Mouse (Mus musculus) liver, embryonic 14.5 days (tissue): ENCODE measurements around the gene Tex2. TPM values are rescaled to one million over a fixed set of nuclear protein-coding genes. Genes with fewer than 3 reads are reported as not detected.

ENCODE experiments used
- ATAC-seq: fragments of 200-750 bp; cut with Nextera tagmentation; 2 replicates; pipeline ENCODE4 v1.8.0; 2017; ENCODE audit warnings: moderate number of reproducible peaks, mild to moderate bottlenecking, moderate library complexity; ENCODE audit not compliant: insufficient read depth
- DNase-seq, 3 experiments: peaks; one replicate each; pipeline ENCODE4 v3.0.0-alpha.2; 2012 to 2013; ENCODE audit warnings: low read depth in 3 of 3, low spot score in 3 of 3
- H3K27ac ChIP-seq: fragments of 300-500 bp; sonication (generic); 2 replicates; pipeline ENCODE4 v1.5.1; 2014; ENCODE audit warnings: moderate library complexity, mild to moderate bottlenecking, control low read depth, inconsistent platforms
- H3K27me3 ChIP-seq: fragments of 300-500 bp; sonication (generic); 2 replicates; pipeline ENCODE4 v1.6.1; 2014; ENCODE audit warnings: mild to moderate bottlenecking, low read length, moderate library complexity; ENCODE audit not compliant: control insufficient read depth, insufficient read depth
- H3K36me3 ChIP-seq: fragments of 300-500 bp; sonication (generic); replicated peaks from 2 replicates; pipeline ENCODE4 v1.6.1; 2014; ENCODE audit warnings: low read depth; ENCODE audit not compliant: control insufficient read depth, insufficient read depth
- H3K4me1 ChIP-seq, 2 experiments: fragments of 200-500 bp in 1 of 2; fragments of 300-500 bp in 1 of 2; sonication (generic) in 1 of 2; replicated peaks; 2 replicates each; pipeline ENCODE4 v1.6.1; 2012 to 2014; ENCODE audit warnings: antibody characterized with exemption in 1 of 2, inconsistent platforms in 1 of 2, low read length in 1 of 2; ENCODE audit not compliant: control insufficient read depth in 2 of 2, insufficient read depth in 2 of 2
- H3K4me2 ChIP-seq: fragments of 300-500 bp; sonication (generic); 2 replicates; pipeline ENCODE4 v1.6.1; 2014; ENCODE audit warnings: low read depth, mild to moderate bottlenecking, control low read depth, moderate library complexity
- H3K4me3 ChIP-seq, 2 experiments: fragments of 200-500 bp in 1 of 2; fragments of 300-500 bp in 1 of 2; sonication (generic) in 1 of 2; 2 replicates each; pipeline ENCODE4 v1.5.1; 2012 to 2014; ENCODE audit warnings: low read depth in 2 of 2, low read length in 2 of 2, mild to moderate bottlenecking in 2 of 2, control low read depth in 1 of 2, inconsistent platforms in 1 of 2, moderate library complexity in 1 of 2; ENCODE audit not compliant: insufficient read depth in 1 of 2
- H3K9ac ChIP-seq: fragments of 300-500 bp; sonication (generic); replicated peaks from 2 replicates; pipeline ENCODE4 v1.6.1; 2014; ENCODE audit warnings: mild to moderate bottlenecking, control low read depth, moderate library complexity
- H3K9me3 ChIP-seq: fragments of 300-500 bp; sonication (generic); 2 replicates; pipeline ENCODE4 v1.6.1; 2016; ENCODE audit warnings: low read length, mixed read lengths; ENCODE audit not compliant: control insufficient read depth
- CTCF ChIP-seq: IDR thresholded peaks from 2 replicates; pipeline ENCODE4 v1.5.1; 2016; ENCODE audit warnings: antibody characterized with exemption, low read depth, control low read depth
- EP300 ChIP-seq: IDR thresholded peaks from 2 replicates; pipeline ENCODE4 v1.6.1; 2016; ENCODE audit warnings: antibody characterized with exemption, low read depth
- WGBS: fragments of 180-500 bp; shearing (Covaris S2); extraction: QIAGEN DNeasy Blood & Tissue Kit; methylation state at CpG from one replicate; pipeline ENCODE4 v1.1.7; 2014; ENCODE audit not compliant: insufficient replicate concordance; 5-methylcytosine and 5-hydroxymethylcytosine counted together
- polyA plus RNA-seq, 2 experiments: library from polyadenylated mRNA; depleted of rRNA in 1 of 2; stranded (reverse) in 1 of 2; unstranded in 1 of 2; fragments of >200 nt; fragmentation: Nextera tagmentation in 1 of 2; extraction: Ambion mirVana in 1 of 2; gene quantifications; 2 replicates each; pipeline versions ENCODE4 v1.2.1 to v1.2.3; 2012 to 2014

Gene Tex2
- polyA plus RNA-seq, 2 experiments = 5.9 to 7.9 TPM

DNA sequence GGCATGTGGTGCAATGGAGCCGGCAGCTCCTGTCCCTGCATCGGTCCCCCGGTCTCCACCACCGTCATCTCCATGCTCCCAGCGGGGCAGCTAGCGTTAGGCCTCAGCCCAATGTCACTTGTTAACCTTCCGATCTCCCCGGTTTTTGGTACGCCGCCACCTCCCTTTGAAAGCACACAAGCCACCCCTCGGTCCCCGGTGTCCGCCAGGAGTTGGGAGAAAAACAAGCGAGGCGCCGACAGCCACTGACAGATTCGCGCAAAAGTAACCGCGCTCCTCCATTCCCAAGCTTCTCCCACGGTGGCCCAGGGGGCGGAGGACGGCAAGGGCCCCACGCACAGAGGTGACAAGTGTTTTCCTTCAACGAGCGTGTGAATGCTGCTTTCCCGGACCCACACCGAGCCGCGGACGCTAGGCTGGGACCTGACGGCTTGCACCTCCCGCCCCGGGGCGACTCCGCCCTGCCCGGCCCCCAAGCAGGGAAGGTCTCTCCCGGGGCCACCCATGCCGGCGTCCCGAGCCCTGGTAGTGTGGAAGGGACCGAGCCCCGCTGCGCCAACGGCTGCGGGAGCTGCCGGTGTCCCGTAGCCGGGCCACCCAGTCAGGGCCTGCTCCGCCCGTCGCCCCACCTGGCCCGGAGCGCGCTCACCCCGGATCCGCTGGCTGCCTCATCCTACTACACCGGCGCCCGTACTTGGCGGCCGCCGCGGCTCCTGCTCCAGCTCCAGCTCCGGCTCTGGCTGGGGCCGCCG is 838 bp downstream of the Tex2 start:
- no peak for TF ChIP-seq CTCF
- TF ChIP-seq EP300 = no peak
- WGBS = under 1% methylated on average over 62 of the region's 67 CpGs
- H3K27ac ChIP-seq = peak overlapping the region; percentile 80
- H3K4me3 ChIP-seq = peak overlapping the region; percentile 80 to 86
- H3K4me1 ChIP-seq = peaks cover 9 to 19% of the 10 kb centered on the region in 2 experiments
- H3K36me3 ChIP-seq = no peaks in the 10 kb centered on the region
- peak overlapping the region; percentile 86 for H3K4me2 ChIP-seq
- DNase-seq (peak; percentile 43 to 56 (median 46)), ATAC-seq (peak; percentile 84)
- no peaks in the 10 kb centered on the region for H3K9me3 ChIP-seq
- no peaks in the 10 kb centered on the region for H3K27me3 ChIP-seq
- H3K9ac ChIP-seq = peak overlapping the region; percentile 88

DNA sequence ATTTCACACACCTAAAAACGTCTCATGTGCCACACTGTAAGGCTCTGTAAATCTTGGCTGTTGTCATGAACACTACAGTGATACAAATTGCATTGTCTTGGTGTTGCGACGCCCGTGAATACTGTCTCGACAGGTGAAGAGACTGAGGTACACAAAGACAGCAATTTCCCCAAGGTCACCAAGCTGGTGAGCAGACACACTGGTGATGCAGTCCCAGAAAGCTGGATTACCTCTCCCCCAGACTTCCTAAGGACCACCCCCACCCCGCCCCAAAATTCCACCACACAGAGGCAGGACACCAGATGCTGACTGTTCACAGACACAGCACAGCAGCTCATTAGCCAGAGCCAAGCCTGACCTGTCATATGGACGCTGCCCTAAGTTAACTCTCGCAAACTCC is 3.5 kb downstream of the Tex2 start:
- H3K36me3 ChIP-seq = no peaks in the 10 kb centered on the region
- WGBS = 72% methylated on average over 8 of the region's 8 CpGs

DNA sequence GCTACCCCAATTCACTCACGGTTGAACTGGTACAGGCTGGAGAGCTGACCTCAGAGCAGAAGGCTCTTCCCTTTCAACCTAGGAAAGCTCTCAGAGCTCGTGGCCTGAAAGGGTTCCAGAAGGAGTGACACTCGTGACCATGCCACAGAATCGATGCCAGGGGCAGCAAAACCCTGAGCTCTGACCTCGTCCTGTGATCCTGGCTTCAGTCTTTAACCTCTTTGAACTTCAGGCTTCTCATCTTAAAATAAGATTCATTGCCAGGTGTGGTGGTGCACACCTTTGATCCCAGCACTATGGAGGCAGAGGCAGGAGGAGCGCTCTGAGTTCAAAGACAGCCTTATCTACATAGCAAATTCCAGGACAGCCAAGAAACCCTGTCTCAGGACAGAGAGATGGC is 5.9 kb downstream of the Tex2 start:
- H3K4me2 ChIP-seq = no peak overlapping the region
- ATAC-seq = no peak
- 0 out of 2 replicates have a peak, but pooled peaks cover 3% of the 10 kb centered on the region for H3K36me3 ChIP-seq
- TF ChIP-seq EP300 (no peak), CTCF (no peak)
- no peaks in the 10 kb centered on the region for H3K27me3 ChIP-seq
- no peak overlapping the region for H3K4me3 ChIP-seq
- H3K9ac ChIP-seq = no peak overlapping the region
- no peak overlapping the region for H3K27ac ChIP-seq
- H3K9me3 ChIP-seq = no peaks in the 10 kb centered on the region
- H3K4me1 ChIP-seq = peaks cover 4 to 15% of the 10 kb centered on the region in 2 experiments
- 70% methylated on average over 6 of the region's 6 CpGs for WGBS
- no peak for DNase-seq

More for the DNA sequence above, 3.5 kb downstream of the Tex2 start:
- H3K4me1 ChIP-seq = peaks cover 9 to 19% of the 10 kb centered on the region in 2 experiments
- no peak overlapping the region for H3K27ac ChIP-seq
- H3K9ac ChIP-seq = no peak overlapping the region
- H3K9me3 ChIP-seq = no peaks in the 10 kb centered on the region
- no peak for ATAC-seq
- no peak overlapping the region for H3K4me3 ChIP-seq
- H3K27me3 ChIP-seq = no peaks in the 10 kb centered on the region
- no peak for DNase-seq
- H3K4me2 ChIP-seq = no peak overlapping the region
- TF ChIP-seq EP300 = no peak
- no peak for TF ChIP-seq CTCF

DNA sequence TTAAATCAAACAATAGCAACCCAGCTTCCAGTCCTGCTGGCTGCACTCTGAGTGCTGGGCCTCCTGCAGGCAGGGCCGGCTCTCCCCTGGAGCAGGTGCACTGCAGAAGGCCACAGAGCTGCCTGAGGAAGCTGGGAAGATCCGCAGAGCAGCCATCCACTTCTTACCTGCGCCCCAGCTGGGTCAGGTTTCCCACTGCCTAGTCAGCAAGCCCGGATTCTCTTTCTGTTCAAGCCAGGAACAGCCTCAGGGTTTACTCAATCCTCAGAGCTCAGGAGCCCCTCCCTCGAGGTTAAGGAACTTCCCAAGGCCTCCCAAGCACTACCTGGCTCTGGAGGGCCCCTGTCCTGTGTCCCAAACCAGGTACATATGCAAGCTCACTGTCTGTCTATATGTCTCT is 7.2 kb downstream of the Tex2 start:
- 0 out of 2 replicates have a peak, but pooled peaks cover 3% of the 10 kb centered on the region for H3K36me3 ChIP-seq
- H3K4me2 ChIP-seq = no peak overlapping the region
- TF ChIP-seq CTCF (no peak), EP300 (no peak)
- peaks cover 0 to 8% of the 10 kb centered on the region in 2 experiments; a peak in 2 of 4 replicates for H3K4me1 ChIP-seq
- DNase-seq = no peak
- 73% methylated on average over 5 of the region's 5 CpGs for WGBS
- no peaks in the 10 kb centered on the region for H3K27me3 ChIP-seq
- H3K9ac ChIP-seq = no peak overlapping the region
- no peaks in the 10 kb centered on the region for H3K9me3 ChIP-seq
- no peak overlapping the region for H3K4me3 ChIP-seq
- no peak for ATAC-seq
- H3K27ac ChIP-seq = no peak overlapping the region

DNA sequence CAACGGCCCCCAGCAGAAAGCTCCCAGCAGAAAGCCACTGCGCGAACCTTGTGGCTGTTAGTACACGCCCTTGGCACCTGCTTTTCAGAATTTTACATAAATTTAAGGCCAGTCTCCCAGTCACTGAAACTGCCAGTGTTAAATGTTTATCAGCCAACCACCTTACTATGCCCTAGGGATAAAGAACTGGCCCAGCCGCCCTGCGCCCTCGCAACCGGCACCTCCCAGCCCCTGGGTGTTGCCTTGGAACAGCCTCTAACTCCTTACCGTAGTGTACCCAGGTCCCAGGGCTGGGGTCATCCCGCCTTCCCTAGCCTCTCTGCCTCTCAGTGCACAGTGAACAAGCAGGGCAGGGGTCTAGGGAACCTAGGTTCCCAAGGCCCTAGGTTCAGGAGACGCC is 10.0 kb downstream of the Tex2 start:
- DNase-seq = no peak
- peak; percentile 55; the same call in 1 of the 2 replicates for ATAC-seq
- 0 out of 2 replicates have a peak, but pooled peaks cover 3% of the 10 kb centered on the region for H3K36me3 ChIP-seq
- H3K9ac ChIP-seq = no peak overlapping the region
- no peak overlapping the region for H3K27ac ChIP-seq
- no peaks in the 10 kb centered on the region for H3K9me3 ChIP-seq
- H3K4me3 ChIP-seq = no peak overlapping the region
- no peak for TF ChIP-seq CTCF
- TF ChIP-seq EP300 = no peak
- no peak overlapping the region for H3K4me2 ChIP-seq
- WGBS = 31% methylated on average over 11 of the region's 11 CpGs
- H3K27me3 ChIP-seq = no peaks in the 10 kb centered on the region
- peaks cover under 1 to 10% of the 10 kb centered on the region in 2 experiments; a peak in 3 of 4 replicates for H3K4me1 ChIP-seq
